Mouse (Mus musculus): ENCODE measurements around the gene Trim63.
A peak's percentile ranks its signal among the peaks of the same experiment; 100 is the strongest.

Trim63 gene

DNA sequence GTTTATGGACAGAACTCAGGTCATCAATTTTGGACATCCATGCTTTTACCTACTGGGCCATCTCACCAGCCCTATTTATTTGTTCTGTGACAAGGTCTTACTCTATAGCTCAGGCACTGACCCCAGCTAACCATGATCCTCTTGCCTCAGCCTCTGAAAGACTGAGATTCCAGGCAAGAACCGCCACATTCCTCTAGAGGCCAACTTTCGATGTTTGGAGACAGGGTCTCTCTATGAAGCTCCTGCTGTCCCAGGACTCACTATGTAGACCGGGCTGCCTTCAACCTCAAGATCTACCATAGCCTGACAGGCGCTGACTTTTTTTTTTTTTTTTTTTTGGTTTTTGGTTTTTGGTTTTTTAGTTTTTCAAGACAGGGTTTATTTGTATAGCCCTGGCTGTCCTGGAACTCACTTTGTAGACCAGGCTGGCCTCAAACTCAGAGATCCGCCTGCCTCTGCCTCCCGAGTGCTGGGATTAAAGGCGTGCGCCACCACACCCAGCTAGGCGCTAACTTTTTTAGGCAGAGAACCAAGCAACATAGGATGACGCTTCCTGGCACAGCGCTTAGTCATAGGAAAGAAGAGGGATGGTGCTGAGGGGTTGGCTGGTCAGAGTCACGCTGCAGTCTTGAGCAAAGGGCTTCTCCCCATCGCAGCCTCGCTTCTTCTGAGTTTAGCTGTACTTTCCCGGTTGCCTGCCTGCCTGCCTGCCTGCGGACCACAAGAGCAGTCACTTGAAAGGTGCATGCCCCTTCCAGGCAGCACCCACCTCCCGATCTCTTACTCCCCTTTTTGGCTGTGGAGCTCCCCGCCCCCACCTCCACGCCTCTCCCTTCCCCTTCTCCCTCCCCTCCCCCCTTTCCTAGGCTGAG lies 16.1 kb upstream of the Trim63 start:
- no peak for DNase-seq (ENCODE audit: extremely low read depth, low read depth)

DNA sequence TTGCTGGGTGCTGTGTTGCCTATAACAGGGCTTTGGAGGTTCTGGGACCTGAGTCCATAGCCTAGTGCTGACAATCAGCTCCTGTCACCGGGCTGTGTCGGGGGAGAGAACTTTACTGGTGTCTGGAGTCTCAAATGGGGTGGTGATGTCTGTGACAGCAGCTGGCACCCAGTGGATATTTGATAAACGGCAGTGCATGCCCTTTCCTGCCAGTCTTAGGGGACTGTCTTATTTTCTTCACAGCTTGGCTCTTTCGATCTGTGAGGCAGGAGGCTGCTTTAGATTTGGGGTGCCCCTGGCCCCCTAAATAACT lies 15.5 kb upstream of the Trim63 start:
- no peak for DNase-seq (ENCODE audit: extremely low read depth, low read depth)

DNA sequence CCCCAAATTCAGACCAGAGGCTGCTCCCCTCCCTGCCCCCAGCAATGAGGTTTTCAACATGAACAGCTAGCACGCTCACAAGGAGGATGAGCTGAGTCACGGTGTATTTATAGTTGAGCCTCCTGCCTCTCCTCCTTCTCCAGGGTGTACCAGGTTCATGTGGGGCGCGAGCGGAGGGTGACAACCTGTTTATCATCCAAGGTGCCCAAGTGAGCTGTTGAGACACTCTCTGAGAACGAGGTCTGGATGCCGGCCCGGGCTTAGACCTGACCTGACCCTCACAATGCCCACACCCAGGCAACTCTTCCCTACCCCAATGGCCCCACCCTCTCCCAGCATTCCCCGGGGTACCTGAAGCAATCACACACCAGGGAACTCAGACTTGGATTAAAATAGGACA lies 14.6 kb upstream of the Trim63 start:
- no peak for DNase-seq (ENCODE audit: extremely low read depth, low read depth)

DNA sequence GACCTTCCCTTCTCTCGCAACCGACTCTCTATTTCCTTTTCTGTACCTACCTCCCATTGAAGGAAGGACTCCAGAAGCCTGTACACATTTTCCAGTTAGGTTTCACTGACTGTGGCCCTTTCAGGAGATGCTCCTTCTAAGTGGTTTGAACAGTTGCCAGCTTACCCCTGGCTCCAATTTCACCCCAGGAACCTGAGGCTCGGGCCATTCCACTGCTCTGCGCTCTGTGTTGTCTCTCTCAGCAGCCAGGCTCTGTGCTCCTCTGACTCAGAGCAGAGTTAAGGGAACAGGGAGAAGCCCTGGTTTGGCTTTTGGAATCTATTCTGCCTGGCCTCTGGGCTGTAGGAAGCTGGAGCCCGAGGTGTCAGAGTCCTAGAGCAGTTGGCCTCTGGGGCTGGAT lies 12.8 kb upstream of the Trim63 start:
- no peak for DNase-seq (ENCODE audit: extremely low read depth, low read depth)

DNA sequence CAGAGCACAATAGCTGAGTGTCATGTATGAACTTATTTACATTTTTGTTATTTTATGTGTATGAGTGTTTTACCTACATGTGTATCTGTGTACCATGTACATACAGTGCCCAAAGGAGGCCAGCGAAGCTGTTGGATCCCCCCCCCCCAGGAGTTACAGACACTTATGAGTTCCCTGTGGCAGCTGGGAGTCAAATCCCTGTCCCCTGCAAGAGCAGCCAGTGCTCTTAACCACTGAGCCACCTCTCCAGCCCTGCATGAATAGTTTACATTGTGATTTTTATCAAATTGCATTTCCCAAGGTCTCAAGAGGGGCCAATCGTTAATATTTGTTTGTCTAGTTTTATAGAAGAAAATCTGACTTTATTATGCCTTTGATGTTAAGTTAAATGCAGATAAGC lies 8.0 kb upstream of the Trim63 start:
- no peak for DNase-seq (ENCODE audit: extremely low read depth, low read depth)

DNA sequence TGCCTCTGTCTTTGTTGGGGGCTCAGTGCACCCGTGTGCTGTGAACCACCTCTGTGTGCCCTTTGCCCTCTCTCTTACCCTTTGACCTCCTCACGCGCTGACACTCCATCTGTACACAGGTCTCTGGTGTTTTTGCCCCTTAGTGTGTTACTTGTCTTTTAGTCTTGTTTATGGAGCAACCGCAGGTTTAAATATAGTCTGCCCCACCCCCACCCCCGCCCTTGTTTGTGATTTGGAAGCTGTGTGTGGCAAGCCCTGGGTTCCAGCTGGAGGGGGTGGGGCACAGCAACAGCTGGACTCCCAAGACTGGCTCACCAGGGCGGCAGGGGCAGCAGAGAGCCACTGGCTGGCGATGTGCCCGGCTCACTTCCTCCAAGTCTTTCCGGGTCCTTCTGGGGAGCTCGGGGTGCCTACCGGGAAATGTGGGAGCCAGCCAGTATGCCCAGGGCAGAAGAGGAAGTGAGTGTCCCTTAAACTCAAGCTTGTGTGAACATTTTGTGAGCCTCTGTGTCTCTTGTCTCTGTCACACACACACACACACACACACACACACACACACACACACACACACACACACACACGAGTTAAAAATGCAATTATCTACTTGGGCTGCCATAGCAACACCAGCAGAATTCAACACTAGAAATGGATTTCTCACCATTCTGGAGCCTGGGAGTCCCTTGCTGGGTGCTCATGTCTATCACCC lies 7.4 kb upstream of the Trim63 start:
- DNase-seq (ENCODE audit: extremely low read depth, low read depth) = peak; percentile 24

DNA sequence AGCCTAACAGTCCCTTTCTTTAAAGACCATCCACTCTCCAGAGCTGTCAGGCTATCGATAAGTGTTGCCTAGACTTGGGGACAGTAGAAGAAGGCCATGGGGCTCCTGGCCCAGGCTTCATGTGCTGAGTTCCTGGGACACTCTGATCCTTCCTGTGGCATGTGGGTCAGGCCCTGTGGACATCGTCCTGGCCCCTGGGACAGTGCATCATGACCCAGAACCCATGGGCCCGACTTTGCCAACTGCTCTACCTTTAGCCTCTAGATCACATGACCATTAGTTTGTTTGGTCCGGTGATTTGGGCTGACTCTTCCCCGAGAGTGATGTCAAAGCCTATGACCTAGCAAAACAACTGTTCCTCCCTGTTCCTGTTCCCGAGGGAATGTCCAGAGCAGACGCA lies 4.8 kb upstream of the Trim63 start:
- DNase-seq (ENCODE audit: extremely low read depth, low read depth) = no peak

DNA sequence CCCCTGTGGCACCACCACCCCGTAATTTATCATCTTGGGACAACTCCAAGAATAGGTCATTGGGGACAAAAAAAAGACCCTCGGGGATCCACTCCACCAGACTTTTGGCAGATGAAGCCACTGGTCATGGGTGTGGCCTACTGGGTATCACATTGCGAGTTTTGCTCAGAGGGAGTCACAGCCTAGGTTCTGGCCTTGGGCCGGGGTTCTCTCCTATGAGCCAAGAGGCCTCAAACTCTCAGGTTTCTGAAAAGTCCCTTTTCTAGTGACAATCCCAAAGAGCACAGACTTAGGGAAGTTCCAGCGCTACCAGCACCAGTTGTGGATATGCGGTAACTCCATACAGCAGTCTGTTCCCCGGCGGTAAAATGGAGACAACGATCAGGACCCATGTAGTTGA lies 4.3 kb upstream of the Trim63 start:
- no peak for DNase-seq (ENCODE audit: extremely low read depth, low read depth)

DNA sequence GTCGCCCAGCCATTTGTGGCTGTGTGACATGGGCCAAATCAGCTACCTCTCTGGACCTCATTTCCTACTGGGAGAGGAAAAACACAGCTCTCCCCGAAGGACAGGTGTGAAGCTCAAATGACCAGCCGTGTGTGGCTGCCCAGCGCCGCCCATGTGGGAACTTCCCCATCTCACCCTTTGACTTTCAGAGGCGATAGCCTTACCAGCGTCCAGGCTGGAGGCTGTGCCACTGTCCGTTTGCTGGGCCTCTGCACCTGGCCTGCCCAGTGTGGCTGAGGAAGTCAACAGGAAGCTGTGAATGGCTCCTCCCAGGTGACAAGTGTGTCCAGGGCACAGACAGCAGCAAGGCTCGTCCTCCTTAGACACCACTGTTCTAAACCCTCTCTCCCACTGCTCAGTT lies 3.1 kb upstream of the Trim63 start:
- DNase-seq (ENCODE audit: extremely low read depth, low read depth) = no peak

DNA sequence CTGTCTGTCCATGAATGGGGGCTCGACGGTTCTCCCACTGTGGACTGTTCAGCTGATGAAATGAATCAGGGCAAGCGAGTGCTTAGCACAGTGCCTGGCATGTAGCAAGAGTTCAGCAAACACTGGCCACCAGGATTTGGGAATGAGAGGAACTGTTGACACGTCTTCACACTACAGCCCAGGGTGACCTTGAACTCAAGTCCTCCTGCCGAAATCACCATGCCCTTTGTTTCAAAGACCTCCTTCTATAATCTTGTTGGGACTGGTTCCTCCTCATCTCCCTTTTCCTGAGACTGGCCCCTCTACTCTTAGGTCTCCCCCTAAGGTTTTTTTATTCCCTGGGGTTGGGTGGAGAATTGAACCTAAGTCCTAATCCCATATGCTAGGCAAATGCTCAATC lies 2.6 kb upstream of the Trim63 start:
- no peak for DNase-seq (ENCODE audit: extremely low read depth, low read depth)

DNA sequence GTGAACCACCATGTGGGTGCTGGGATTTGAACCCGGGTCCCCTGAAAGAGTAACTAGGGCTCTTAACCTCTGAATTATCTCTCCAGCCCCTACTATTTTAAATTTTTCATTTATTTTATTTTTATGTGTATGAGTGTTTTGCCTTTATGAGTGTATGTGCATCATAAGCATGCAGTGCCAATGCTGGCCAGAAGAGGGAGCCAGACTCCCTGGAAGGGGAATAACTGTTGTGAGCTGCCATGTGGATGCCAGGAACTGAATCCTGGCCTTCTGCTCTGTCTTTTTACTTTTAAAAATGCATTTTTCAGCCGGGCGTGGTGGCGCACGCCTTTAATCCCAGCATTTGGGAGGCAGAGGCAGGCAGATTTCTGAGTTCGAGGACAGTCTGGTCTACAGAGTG lies 2.0 kb upstream of the Trim63 start:
- peak; percentile 14 for DNase-seq (ENCODE audit: extremely low read depth, low read depth)

DNA sequence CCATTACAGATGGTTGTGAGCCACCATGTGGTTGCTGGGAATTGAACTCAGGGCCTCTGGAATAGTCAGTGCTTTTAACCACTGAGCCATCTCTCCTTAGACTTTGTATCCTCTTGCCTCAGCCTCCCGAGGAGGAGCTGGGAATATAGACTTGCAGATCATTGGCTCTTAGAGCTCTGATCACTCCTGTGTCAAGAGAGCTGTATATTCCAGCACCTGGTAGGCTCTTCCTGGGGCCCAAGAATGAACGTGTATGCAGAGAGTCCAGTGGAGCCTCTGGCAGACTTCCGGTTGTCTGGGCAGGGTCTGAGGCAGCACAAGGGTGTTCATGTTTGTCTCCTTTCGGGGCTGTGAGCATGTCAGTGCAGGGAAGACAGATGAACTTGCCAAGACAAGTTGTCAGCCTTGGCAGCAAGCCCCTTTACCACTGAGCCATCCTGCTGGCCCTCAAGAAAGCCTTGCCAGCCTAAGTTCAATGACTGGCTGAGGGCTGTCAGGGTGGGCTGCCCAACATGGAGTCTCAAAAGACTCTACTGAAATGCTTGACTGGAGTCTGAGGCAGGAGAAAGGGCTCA lies 752 bp upstream of the Trim63 start:
- DNase-seq (ENCODE audit: extremely low read depth, low read depth) = no peak

DNA sequence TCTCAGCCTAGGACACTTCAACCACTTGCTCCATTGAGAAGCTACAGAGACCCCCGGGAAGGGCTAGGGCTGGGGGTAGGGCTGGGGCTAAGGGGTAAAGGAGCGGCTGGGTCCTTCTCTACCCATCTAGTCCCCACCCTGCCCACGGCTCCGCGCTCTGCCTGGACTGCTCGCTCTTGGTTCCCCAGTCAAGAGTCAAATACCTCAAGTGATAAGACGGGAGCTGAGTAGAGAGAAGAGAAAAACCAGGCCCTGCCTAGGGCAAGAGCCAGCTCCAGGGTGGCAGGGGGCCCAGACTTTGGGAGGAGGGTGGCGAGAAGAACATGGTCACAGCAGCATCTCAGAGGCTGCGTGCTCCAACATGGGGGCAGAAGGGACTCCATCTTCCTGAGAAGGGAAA lies 550 bp downstream of the Trim63 start:
- DNase-seq (ENCODE audit: extremely low read depth, low read depth) = no peak

DNA sequence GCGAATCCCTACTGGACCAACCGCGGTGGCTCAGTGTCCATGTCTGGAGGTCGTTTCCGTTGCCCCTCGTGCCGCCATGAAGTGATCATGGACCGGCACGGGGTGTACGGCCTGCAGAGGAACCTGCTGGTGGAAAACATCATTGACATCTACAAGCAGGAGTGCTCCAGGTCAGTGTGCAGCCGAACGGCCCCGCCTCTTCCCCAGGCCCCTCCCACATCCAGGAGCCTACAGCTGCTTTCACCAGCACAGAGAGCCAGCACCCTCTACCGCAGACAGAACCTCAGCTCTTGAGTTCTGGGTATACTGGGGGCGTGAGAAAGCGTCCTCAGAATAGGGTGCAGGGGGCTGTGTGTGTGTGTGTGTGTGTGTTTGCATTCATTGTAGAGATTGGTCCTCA lies 1.5 kb downstream of the Trim63 start:
- no peak for DNase-seq (ENCODE audit: extremely low read depth, low read depth)

DNA sequence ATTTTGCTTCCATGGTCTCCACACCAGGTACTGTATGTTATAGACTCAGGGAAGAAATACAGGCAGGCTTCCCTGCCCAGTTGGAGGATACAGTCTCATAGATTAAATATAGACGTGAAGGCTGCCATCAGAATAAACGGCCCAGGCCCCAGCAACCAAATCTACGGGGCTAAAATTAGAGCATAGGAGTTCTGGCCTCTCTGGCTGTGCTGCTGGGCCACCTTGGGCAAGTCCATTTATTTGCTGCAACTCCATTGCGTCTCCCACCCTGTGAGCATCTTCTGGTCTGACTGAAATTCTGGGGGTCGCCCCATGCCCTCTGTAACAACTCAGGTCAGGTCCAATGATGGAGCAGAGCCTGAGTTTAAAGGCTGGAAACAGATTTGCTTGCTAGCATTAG lies 4.2 kb downstream of the Trim63 start:
- no peak for DNase-seq (ENCODE audit: extremely low read depth, low read depth)

DNA sequence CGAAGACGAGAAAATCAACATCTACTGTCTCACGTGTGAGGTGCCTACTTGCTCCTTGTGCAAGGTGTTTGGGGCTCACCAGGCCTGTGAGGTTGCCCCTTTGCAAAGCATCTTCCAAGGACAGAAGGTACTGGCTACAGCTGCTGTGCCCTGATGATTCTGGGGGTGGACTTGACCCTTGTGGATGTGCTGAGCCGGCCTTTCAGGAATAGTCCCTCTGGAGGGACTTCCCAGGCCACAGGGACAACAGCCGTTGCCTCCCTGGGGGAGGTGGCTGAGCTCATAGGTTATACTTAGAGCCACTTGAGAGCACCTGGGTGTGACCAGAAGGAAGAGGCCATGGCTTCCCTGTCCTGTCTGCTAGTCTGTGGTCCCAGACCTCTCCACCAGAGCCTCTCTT lies 4.8 kb downstream of the Trim63 start:
- no peak for DNase-seq (ENCODE audit: extremely low read depth, low read depth)

DNA sequence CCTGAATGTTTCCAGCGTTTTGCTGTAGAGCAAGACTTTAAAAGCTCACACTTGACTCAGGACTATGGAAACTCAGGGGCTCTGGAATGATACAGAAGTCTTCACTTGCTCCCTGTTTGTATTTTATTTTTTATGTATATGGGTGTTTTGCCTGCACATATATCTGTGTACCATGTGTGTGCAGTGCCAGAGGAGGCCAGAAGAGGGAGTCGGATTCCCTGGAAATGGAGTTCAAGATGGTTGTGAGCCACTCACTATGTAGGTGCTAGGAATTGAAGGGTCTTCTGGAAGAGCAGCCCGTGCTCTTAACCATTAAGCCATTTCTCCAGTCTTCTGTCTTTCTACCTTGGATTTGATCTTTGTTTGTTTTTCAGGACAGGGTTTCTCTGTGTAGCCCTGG lies 6.6 kb downstream of the Trim63 start:
- no peak for DNase-seq (ENCODE audit: extremely low read depth, low read depth)

DNA sequence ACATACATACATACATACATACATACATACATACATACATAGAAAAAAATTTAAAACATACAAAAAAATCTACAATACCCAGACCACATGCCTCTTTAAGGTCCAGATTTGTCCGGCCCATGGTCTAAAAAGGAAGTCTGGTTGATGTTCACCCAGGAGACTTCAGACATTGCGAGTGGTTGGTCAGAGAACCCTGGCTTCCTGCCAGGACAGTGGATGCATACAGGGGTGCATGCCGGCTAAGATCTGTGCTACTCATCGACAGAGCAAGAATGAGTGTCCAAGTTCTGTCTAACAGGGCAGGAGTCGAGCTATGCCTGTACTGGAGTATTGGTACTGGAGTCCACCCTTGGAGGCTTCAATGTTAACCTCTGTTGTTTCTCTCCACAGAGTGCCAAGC lies 9.7 kb downstream of the Trim63 start:
- no peak for DNase-seq (ENCODE audit: extremely low read depth, low read depth)

DNA sequence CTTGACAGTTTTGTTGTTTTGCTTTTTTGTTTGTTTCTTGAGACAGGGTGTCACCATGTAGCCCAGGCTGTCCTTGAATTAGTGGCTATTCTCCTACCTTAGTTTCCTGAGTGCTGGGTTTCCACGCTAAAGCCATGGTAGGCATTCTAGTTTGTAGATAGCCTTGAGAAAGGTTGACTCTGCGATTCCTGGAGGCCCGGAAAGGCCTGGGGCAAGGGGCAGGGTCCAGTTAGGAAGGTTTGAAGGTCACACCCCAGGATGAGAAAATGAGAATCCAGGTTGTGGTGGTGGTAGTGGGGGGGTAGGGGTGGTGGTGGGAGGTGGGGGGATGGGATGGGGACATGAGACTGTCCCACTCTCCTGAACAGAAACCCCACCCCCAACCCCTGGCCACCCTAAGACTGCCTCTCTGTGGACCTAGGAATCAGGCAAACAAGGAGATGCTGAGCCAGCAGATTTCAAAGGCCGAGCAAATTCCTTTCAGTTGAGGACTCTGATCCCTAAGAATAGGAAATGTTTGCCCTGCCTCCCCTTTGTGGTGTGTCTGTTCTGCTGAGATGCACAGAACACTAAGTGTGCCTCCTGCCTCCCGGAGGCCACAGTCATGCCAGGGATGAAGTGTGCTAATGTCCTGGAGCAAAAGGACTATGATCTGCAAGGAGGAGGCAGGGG lies 12.1 kb downstream of the Trim63 start:
- DNase-seq (ENCODE audit: extremely low read depth, low read depth) = no peak

DNA sequence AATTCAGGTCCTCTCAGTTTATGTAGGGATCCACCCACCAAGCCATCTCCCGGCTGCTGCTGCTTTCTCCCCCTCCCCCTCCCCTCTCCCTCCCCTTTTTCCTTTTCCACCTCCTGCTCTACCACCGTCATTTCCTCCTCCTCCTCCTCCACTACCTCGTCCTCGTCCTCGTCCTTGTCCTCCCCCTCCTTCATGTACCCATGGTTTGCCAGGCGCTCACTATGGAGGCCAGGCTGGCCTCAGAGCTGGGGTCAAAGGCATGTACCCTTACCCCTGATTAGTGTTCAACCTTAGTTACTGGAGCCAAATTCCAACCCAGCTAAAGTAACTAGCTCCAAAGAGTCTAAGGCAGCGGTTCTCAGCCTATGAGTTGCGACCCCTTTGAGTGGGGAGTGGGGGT lies 13.2 kb downstream of the Trim63 start:
- DNase-seq (ENCODE audit: extremely low read depth, low read depth) = no peak

DNA sequence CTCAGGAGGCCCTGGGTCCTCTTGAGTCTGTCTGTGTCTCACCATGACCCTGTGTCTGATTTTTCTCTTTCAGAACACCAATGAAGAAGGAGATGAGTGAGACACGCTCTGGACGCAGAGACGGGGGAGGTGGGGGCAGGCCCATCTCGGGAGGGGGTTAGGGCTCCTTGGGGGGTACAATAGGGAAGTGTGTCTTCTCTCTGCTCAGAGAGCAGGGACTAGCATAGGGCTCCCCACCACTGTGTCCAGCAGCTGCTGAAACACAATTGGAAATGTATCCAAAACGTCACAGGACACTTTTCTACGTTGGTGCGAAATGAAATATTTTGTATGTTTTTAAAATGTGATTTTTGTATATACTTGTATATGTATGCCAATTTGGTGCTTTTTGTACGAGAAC lies 13.9 kb downstream of the Trim63 start:
- no peak for DNase-seq (ENCODE audit: extremely low read depth, low read depth)

DNA sequence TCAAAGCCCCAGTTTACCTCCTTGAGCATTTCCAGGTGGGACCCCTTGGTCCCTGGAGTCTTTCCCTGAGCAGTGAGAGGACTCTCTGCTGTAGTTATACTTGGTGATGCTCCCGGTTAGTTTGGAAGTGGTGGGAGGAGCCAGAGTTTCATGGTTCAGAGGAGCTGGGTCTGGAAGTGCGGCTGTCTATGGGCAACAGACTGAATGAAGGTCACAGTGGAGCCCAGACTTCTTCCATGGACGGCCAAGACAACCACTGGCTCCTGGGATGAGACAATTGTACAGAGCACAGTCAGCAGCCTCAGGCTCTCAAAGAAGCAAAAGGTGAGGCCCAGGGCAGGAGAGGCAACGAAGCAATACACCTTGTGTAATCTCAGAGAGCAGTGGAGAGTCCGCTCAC lies 15.4 kb downstream of the Trim63 start:
- no peak for DNase-seq (ENCODE audit: extremely low read depth, low read depth)
